Mouse (Mus musculus) CH12.LX (cell line): Measurements from ENCODE around the gene Diexf. TPM values are rescaled to one million over a fixed set of nuclear protein-coding genes. Genes with fewer than 3 reads are reported as not detected.

Source experiments
- DNase-seq: peaks from one replicate; pipeline ENCODE4 v3.0.0-alpha.2; 2013; ENCODE audit errors: extremely low read depth
- H3K27ac ChIP-seq: 2 replicates; pipeline ENCODE4 v1.5.1; 2012; ENCODE audit warnings: low read depth, mild to moderate bottlenecking, control low read depth, moderate library complexity; ENCODE audit not compliant: insufficient read depth
- H3K27me3 ChIP-seq: replicated peaks from 2 replicates; pipeline ENCODE3; 2012; ENCODE audit warnings: inconsistent platforms
- H3K36me3 ChIP-seq, 2 experiments: replicated peaks in 1 of 2; 2 replicates each; pipeline versions ENCODE3 to v1.6.1; 2012; ENCODE audit warnings: inconsistent platforms in 1 of 2, low read length in 1 of 2, mild to moderate bottlenecking in 1 of 2, mixed read lengths in 1 of 2, moderate library complexity in 1 of 2; ENCODE audit not compliant: control insufficient read depth in 1 of 2, insufficient read depth in 1 of 2
- H3K4me1 ChIP-seq, 2 experiments: 2 replicates each; pipeline ENCODE4 v1.6.1; 2012; ENCODE audit warnings: inconsistent platforms in 1 of 2, moderate library complexity in 1 of 2; ENCODE audit not compliant: insufficient read depth in 2 of 2, control insufficient read depth in 1 of 2
- H3K4me2 ChIP-seq: 2 replicates; pipeline ENCODE4 v1.6.1; 2012; ENCODE audit warnings: low read depth, mild to moderate bottlenecking, control low read depth; ENCODE audit not compliant: poor library complexity, insufficient read depth, severe bottlenecking
- H3K4me3 ChIP-seq, 3 experiments: fragments of 150-350 bp in 1 of 3; sonication (generic) in 1 of 3; replicated peaks in 1 of 3; 2 replicates each; pipeline versions ENCODE3 to v1.5.1; 2011 to 2012; ENCODE audit warnings: low read depth in 2 of 3, low read length in 2 of 3, mild to moderate bottlenecking in 2 of 3, moderate library complexity in 2 of 3, control low read depth in 1 of 3, improper control_type of control experiment in 1 of 3, inconsistent platforms in 1 of 3, mixed read lengths in 1 of 3; ENCODE audit not compliant: poor library complexity in 1 of 3
- H3K79me2 ChIP-seq: replicated peaks from 2 replicates; pipeline ENCODE4 v1.6.1; 2012; ENCODE audit warnings: mild to moderate bottlenecking, moderate library complexity; ENCODE audit not compliant: control insufficient read depth, poor library complexity, insufficient read depth, severe bottlenecking; ENCODE audit errors: extremely low read depth
- H3K9ac ChIP-seq: 2 replicates; pipeline ENCODE4 v1.6.1; 2012; ENCODE audit warnings: low read depth, mild to moderate bottlenecking, control low read depth, moderate library complexity; ENCODE audit not compliant: insufficient read depth
- H3K9me3 ChIP-seq: replicated peaks from 2 replicates; pipeline ENCODE3; 2012; ENCODE audit warnings: low read length, inconsistent platforms, mixed read lengths
- BHLHE40 ChIP-seq: IDR thresholded peaks from 2 replicates; pipeline ENCODE4 v1.6.1; 2011; ENCODE audit warnings: mild to moderate bottlenecking, low read depth, low read length, improper control_type of control experiment
- CHD2 ChIP-seq: IDR thresholded peaks from 2 replicates; pipeline ENCODE4 v1.6.1; 2011; ENCODE audit warnings: low read length, improper control_type of control experiment
- CTCF ChIP-seq, 2 experiments: IDR thresholded peaks in 1 of 2; conservative IDR thresholded peaks in 1 of 2; 2 replicates each; pipeline ENCODE4 v1.5.1; 2011 to 2012; ENCODE audit warnings: low read depth in 2 of 2, low read length in 2 of 2, improper control_type of control experiment in 1 of 2, inconsistent platforms in 1 of 2, mild to moderate bottlenecking in 1 of 2, moderate library complexity in 1 of 2
- EP300 ChIP-seq: IDR thresholded peaks from 2 replicates; pipeline ENCODE4 v1.6.1; 2011; ENCODE audit warnings: low read length, improper control_type of control experiment
- IRF4 ChIP-seq: IDR thresholded peaks from 2 replicates; pipeline ENCODE4 v1.6.1; 2014; ENCODE audit warnings: low read depth, mild to moderate bottlenecking, inconsistent platforms, low read length, improper control_type of control experiment
- JUN ChIP-seq: IDR thresholded peaks from 2 replicates; pipeline ENCODE4 v1.6.1; 2011; ENCODE audit warnings: low read depth, mild to moderate bottlenecking, low read length, improper control_type of control experiment, moderate library complexity; ENCODE audit not compliant: insufficient read depth
- JUND ChIP-seq: conservative IDR thresholded peaks from 2 replicates; pipeline ENCODE4 v1.6.1; 2011; ENCODE audit warnings: low read depth, low read length, improper control_type of control experiment
- MAX ChIP-seq: IDR thresholded peaks from 2 replicates; pipeline ENCODE4 v1.6.1; 2011; ENCODE audit warnings: low read length, improper control_type of control experiment
- MXI1 ChIP-seq: IDR thresholded peaks from 2 replicates; pipeline ENCODE4 v1.6.1; 2011; ENCODE audit warnings: mild to moderate bottlenecking, low read depth, low read length, improper control_type of control experiment
- NELFE ChIP-seq: IDR thresholded peaks from 2 replicates; pipeline ENCODE4 v1.6.1; 2011; ENCODE audit warnings: low read depth, low read length, improper control_type of control experiment
- PAX5 ChIP-seq: IDR thresholded peaks from 2 replicates; pipeline ENCODE4 v1.6.1; 2012; ENCODE audit warnings: low read length, inconsistent platforms, mixed read lengths
- RCOR1 ChIP-seq: conservative IDR thresholded peaks from 2 replicates; pipeline ENCODE4 v1.6.1; 2012; ENCODE audit warnings: low read depth, mild to moderate bottlenecking, inconsistent platforms, low read length, improper control_type of control experiment
- SMC3 ChIP-seq: IDR thresholded peaks from 2 replicates; pipeline ENCODE4 v1.6.1; 2011; ENCODE audit warnings: low read depth, low read length, improper control_type of control experiment
- TBP ChIP-seq: conservative IDR thresholded peaks from 2 replicates; pipeline ENCODE4 v1.6.1; 2011; ENCODE audit warnings: low read depth, low read length, improper control_type of control experiment
- USF1 ChIP-seq: IDR thresholded peaks from 2 replicates; pipeline ENCODE4 v1.6.1; 2014; ENCODE audit warnings: low read depth, mild to moderate bottlenecking, inconsistent platforms, low read length, improper control_type of control experiment
- USF2 ChIP-seq: conservative IDR thresholded peaks from 2 replicates; pipeline ENCODE4 v1.6.1; 2011; ENCODE audit warnings: low read depth, low read length, improper control_type of control experiment
- ZC3H11A ChIP-seq: IDR thresholded peaks from 2 replicates; pipeline ENCODE4 v1.6.1; 2012; ENCODE audit warnings: low read depth, mild to moderate bottlenecking, inconsistent platforms, low read length, improper control_type of control experiment
- ZKSCAN1 ChIP-seq: IDR thresholded peaks from 2 replicates; pipeline ENCODE4 v1.6.1; 2012; ENCODE audit warnings: low read depth, inconsistent platforms, low read length, improper control_type of control experiment, borderline replicate concordance
- ZNF384 ChIP-seq: IDR thresholded peaks from 2 replicates; pipeline ENCODE4 v1.6.1; 2012; ENCODE audit warnings: low read depth, low read length, improper control_type of control experiment, inconsistent platforms
- dilution Hi-C: fragments of 300-500 bp; cut with MboI; formaldehyde crosslinking; loops from 2 replicates; pipeline ENCODE4 v1.14.3; 2020; ENCODE audit warnings: low sequenced_read_pairs; ENCODE audit not compliant: extremely low pct_unique_long_range_greater_than_20kb, extremely low pct_ligation_motif_present
- in situ Hi-C: fragments of 300-500 bp; cut with MboI; formaldehyde crosslinking; loops from 3 replicates; pipeline ENCODE4 v1.14.3; 2019; ENCODE audit warnings: low sequenced_read_pairs, low pct_ligation_motif_present, low pct_unique_long_range_greater_than_20kb, mixed read lengths
- polyA plus RNA-seq: library from polyadenylated mRNA; unstranded; fragments of >175 nt; gene quantifications from 2 replicates; pipeline ENCODE4 v1.2.1, GENCODE M21; 2012; ENCODE audit warnings: low read depth; ENCODE audit not compliant: insufficient read length
- total RNA-seq, 2 experiments: library from RNA; depleted of rRNA; stranded (reverse); fragments of 300-350 nt in 1 of 2; fragments of >200 nt in 1 of 2; gene quantifications; 2 replicates each; pipeline ENCODE4 v1.2.3; 2012 to 2014

Gene Diexf
- total and polyA plus RNA-seq, 3 experiments, result 11.4 to 39.7 (median 17.8) TPM

GRCm38 (mm10) chr1:193047616-193048015 is 82.5 kb downstream of the Diexf start:
- H3K4me2 ChIP-seq, result no peak overlapping the region
- no peak for TF ChIP-seq JUND
- no peak for TF ChIP-seq PAX5
- TF ChIP-seq ZC3H11A, result no peak
- no peak for TF ChIP-seq USF2
- no peak for TF ChIP-seq ZNF384
- TF ChIP-seq JUN, result no peak
- no peak for TF ChIP-seq ZKSCAN1
- TF ChIP-seq IRF4, result no peak
- no peak for TF ChIP-seq MAX
- TF ChIP-seq CHD2, result no peak
- TF ChIP-seq EP300, result no peak
- TF ChIP-seq TBP, result no peak
- no peak for TF ChIP-seq SMC3
- no peak for TF ChIP-seq RCOR1
- TF ChIP-seq NELFE, result no peak
- TF ChIP-seq BHLHE40, result no peak
- no peak for DNase-seq
- H3K9ac ChIP-seq, result no peak overlapping the region
- H3K79me2 ChIP-seq, result no peaks in the 10 kb centered on the region
- H3K36me3 ChIP-seq, result no peaks in the 10 kb centered on the region
- H3K27ac ChIP-seq, result no peak overlapping the region
- H3K27me3 ChIP-seq, result peaks cover 6% of the 10 kb centered on the region
- H3K4me3 ChIP-seq, result no peak overlapping the region
- in situ Hi-C loops, result no loop called here
- dilution Hi-C loops, result no loop called here
- no peaks in the 10 kb centered on the region for H3K9me3 ChIP-seq
- H3K4me1 ChIP-seq, result peaks cover 0 to 4% of the 10 kb centered on the region in 2 experiments; a peak in 1 of 4 replicates

GRCm38 (mm10) chr1:193042760-193043295 is 87.2 kb downstream of the Diexf start:
- Histone ChIP-seq H3K36me3 (no peaks in the 10 kb centered on the region), H3K27me3 (peaks cover 10% of the 10 kb centered on the region), H3K27ac (no peak overlapping the region), H3K79me2 (no peaks in the 10 kb centered on the region), H3K9ac (no peak overlapping the region), H3K4me1 (no peaks in the 10 kb centered on the region), H3K4me2 (no peak overlapping the region), H3K9me3 (no peaks in the 10 kb centered on the region), H3K4me3 (no peak overlapping the region)
- no peak for DNase-seq
- dilution Hi-C loops (no loop called here), in situ Hi-C loops (no loop called here)
- TF ChIP-seq USF1 (no peak), RCOR1 (no peak), USF2 (no peak), CTCF (conservative IDR thresholded peaks at IDR 0.05 in 1 of 2, IDR thresholded peaks at IDR 0.05 in 1 of 2; ENCODE audit: low read depth in 2 of 2, low read length in 2 of 2) (no peak), MXI1 (no peak)

Other genes starting within 250 kb of the Diexf start
- not detected in 2 replicates for gene Syt14, start 94.5 kb downstream of the Diexf start, total RNA-seq (2012; rRNA removed)
- gene Syt14, start 94.5 kb downstream of the Diexf start, total RNA-seq (2014; rRNA removed), result not detected in 2 replicates
- gene Syt14, start 94.5 kb downstream of the Diexf start, polyA plus RNA-seq, result not detected in 2 replicates
- 9.7 and 13.0 TPM in 2 replicates for gene Irf6, start 22.8 kb upstream of the Diexf start, total RNA-seq (2012; rRNA removed)
- 0.31 and 0.58 TPM in 2 replicates for gene Irf6, start 22.8 kb upstream of the Diexf start, total RNA-seq (2014; rRNA removed)
- 0.35 and 0.43 TPM in 2 replicates for gene Irf6, start 22.8 kb upstream of the Diexf start, polyA plus RNA-seq
- gene A130010J15Rik, start 37.8 kb upstream of the Diexf start, total RNA-seq (2012; rRNA removed), result 20.8 and 22.4 TPM in 2 replicates
- gene A130010J15Rik, start 37.8 kb upstream of the Diexf start, total RNA-seq (2014; rRNA removed), result 18.6 and 19.4 TPM in 2 replicates
- 6.5 and 9.1 TPM in 2 replicates for gene A130010J15Rik, start 37.8 kb upstream of the Diexf start, polyA plus RNA-seq
- 72.9 and 80.1 TPM in 2 replicates for gene Traf3ip3, start 71.4 kb upstream of the Diexf start, total RNA-seq (2012; rRNA removed)
- 68.8 and 76.0 TPM in 2 replicates for gene Traf3ip3, start 71.4 kb upstream of the Diexf start, total RNA-seq (2014; rRNA removed)
- gene Traf3ip3, start 71.4 kb upstream of the Diexf start, polyA plus RNA-seq, result 60.9 and 96.4 TPM in 2 replicates
- 10.1 and 10.2 TPM in 2 replicates for gene Lamb3, start 77.4 kb upstream of the Diexf start, total RNA-seq (2012; rRNA removed)
- gene Lamb3, start 77.4 kb upstream of the Diexf start, total RNA-seq (2014; rRNA removed), result 14.1 and 14.6 TPM in 2 replicates
- gene Lamb3, start 77.4 kb upstream of the Diexf start, polyA plus RNA-seq, result 7.8 and 12.3 TPM in 2 replicates
- 1.5 and 2.0 TPM in 2 replicates for gene Hsd11b1, start 133.8 kb upstream of the Diexf start, total RNA-seq (2012; rRNA removed)
- gene Hsd11b1, start 133.8 kb upstream of the Diexf start, total RNA-seq (2014; rRNA removed), result 4.8 and 5.7 TPM in 2 replicates
- 5.5 and 6.3 TPM in 2 replicates for gene Hsd11b1, start 133.8 kb upstream of the Diexf start, polyA plus RNA-seq
- gene G0s2, start 142.9 kb upstream of the Diexf start, total RNA-seq (2012; rRNA removed), result not detected in 2 replicates
- not detected in 2 replicates for gene G0s2, start 142.9 kb upstream of the Diexf start, total RNA-seq (2014; rRNA removed)
- gene G0s2, start 142.9 kb upstream of the Diexf start, polyA plus RNA-seq, result not detected in 2 replicates
- not detected in 2 replicates for gene Camk1g, start 240.0 kb upstream of the Diexf start, total RNA-seq (2012; rRNA removed)
- not detected in 2 replicates for gene Camk1g, start 240.0 kb upstream of the Diexf start, total RNA-seq (2014; rRNA removed)
- gene Camk1g, start 240.0 kb upstream of the Diexf start, polyA plus RNA-seq, result not detected in 2 replicates